Mouse (Mus musculus) central nervous system, embryonic 18 days (tissue): Measurements from ENCODE around the gene Prph. TPM values are rescaled to one million over a fixed set of nuclear protein-coding genes. Genes with fewer than 3 reads are reported as not detected.

Experiments used
- polyA plus RNA-seq: library from polyadenylated mRNA; depleted of rRNA; stranded (reverse); fragments of >200 nt; gene quantifications from 2 replicates; pipeline ENCODE4 v1.2.3, GENCODE M21; 2012; rRNA removed

The Prph gene
- polyA plus RNA-seq, result 7.2 and 58.2 TPM in 2 replicates

DNA sequence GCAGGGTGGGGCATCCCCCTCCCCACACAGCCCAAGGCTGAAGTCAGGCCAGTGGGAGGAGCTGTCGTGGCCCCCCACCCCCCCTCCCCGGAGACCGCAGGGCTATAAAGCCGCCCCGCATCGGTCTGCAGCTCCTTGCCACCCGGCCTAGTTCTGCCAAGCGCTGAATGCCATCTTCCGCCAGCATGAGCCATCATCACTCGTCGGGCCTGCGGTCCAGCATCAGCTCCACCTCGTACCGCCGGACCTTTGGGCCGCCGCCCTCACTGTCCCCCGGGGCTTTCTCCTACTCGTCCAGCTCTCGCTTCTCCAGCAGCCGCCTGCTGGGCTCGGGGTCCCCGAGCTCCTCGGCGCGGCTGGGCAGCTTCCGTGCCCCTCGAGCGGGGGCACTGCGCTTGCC lies at the start of gene Prph:
Prph (plus strand) TSS at position 135 of the 400 bp plus-strand sequence.

DNA sequence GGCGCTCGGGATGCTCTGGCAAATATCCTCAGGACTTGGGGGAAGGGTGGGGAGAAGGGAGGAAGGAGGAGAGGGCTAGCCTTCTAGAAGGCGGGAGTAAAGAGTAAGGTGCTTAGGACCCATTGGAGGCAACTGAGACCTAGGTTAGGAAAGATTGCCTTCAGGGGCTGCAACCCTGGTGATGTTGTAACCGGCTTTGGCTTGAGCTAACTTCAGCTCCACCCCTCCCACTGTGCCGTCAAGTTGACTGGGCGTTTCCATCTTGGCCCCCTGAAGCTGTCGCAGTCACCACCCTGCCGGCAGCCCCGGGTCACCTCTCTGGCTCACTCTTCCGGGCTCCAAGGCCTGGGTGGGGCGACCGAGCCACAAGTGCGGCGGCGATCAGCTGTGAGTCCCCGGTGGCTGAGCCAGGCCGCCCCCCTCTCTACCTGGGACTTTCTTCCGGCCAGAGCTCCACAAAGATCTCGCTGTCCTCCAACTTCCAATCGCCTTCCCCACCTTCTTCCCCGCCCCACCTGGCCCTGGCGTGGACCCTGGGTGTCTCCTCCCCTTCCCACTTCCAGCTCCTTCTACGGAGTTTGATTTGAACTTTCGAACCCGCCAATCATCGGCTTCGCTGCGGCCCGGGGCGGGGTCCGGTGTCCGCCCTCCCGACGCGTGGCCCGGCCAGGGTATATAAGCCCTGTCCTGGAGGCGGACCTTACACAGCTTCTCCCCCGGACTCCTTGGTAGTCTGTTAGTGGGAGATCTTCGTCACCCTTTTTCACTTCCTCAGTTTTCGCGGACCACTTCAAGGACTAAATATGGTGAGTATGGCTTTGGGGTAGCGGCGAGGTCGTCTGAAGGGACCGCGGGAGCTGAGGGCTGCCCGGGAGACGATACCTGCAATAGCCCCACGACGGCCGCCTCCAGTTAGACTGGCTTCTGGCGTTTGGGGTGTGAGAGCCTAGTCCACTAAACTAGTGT lies 25.1 kb upstream of the Prph start, which contains the start of gene Tuba1c:
Tuba1c (plus strand) TSS at position 273 of the 966 bp plus-strand sequence.

DNA sequence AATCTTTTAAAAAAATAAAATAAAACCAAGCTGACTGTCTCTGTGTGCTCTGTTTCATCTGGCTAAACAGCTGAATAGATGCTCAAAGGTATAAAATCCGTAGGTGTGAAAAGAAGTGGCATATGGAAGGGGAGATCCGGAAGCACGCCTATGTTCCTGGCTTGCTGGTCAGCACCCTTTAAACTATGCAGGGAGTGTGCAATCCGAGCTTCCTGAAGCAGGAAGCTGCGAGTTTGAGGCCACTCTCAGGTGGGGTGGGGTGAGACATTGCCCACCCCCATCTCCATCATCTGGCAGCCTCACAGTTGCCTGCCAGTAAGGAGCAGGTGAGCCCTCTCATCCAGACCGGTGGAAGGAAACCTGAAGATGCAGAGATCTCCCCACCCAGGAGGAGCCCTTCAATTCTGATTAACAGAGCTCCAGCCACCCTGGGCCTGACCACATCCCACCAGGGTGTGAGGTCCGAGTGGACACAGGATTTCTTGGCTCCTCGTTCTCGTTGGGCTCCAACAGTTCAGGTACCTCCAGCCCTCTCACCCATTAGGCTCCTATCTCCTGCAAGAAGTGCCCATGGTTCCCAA lies 19.1 kb downstream of the Prph start, which contains the start of gene Troap:
Troap (plus strand) TSS at position 557 of the 581 bp plus-strand sequence.

DNA sequence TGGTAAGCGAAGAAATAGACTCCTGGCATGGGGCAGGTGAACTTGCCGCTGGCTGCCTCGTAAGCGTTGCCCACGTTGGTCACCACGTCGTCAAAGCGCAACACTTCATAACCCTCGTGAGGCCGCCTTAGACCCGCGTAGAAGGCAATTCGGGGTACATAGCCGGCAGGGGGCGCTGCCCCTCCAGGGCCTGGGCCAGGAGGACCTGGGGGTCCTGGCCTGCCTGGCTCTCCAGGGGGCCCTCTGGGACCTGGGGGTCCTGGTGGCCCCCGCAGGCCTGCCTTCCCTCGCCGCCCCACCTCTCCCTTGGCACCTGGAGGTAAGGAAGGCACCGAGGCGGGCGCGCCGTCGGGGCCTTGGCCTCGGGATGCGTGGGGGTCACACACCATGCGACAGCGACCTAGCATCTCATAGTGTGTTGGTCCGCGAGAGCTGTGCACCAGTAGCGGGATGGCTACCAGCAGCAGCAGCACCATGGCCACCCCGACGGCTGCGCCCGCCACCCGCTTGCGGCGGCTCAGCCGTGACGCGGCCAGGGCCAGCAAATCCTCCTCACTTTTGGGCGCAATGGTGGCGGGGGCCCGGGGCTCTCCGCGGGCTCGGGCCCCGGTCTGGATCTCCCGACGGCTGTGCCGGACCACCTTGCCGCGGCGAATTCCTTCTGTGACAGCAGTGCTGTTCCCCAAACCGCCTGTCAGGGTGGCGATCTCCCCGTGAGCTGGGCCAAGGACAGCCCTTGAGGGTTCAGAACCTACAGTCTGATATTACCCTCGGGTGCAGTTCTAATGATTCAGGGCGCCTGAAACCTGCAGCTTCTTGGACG lies 32.5 kb downstream of the Prph start, which contains the start of gene C1ql4:
C1ql4 (minus strand) TSS at position 565 of the 823 bp plus-strand sequence.

DNA sequence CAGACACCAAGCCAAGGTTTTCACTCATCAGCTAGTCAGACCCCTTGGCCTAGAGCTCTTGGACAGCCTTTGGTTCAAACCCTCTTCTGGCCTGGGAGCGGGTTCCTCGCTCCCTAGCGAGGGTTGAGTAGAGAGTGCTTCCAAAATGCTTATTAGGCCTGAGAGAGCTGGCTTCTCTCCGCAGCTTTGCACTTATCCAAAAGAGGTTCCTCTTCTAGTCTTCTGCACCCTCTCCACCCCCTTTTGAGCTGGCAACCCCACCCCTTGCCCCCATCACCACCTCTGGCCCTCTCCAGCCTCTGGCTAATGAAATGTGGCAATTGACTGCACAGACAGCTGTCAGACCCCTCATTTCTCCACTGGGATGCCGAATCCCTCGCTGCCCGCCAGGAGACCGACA lies 37.9 kb downstream of the Prph start, which contains the start of gene Dnajc22:
Dnajc22 (plus strand) TSS at position 301 of the 400 bp plus-strand sequence.

Other genes starting within 250 kb of the Prph start
- 10.6 and 13.2 TPM in 2 replicates for gene Ddn, start 245.7 kb upstream of the Prph start, polyA plus RNA-seq
- gene Prkag1, start 223.7 kb upstream of the Prph start, polyA plus RNA-seq, result 62.9 and 66.0 TPM in 2 replicates
- gene Kmt2d, start 184.0 kb upstream of the Prph start, polyA plus RNA-seq, result 21.3 and 24.1 TPM in 2 replicates
- gene Rhebl1, start 160.6 kb upstream of the Prph start, polyA plus RNA-seq, result 47.9 and 49.9 TPM in 2 replicates
- 0.39 and 1.5 TPM in 2 replicates for gene Dhh, start 156.6 kb upstream of the Prph start, polyA plus RNA-seq
- gene Lmbr1l, start 136.9 kb upstream of the Prph start, polyA plus RNA-seq, result 75.4 and 86.9 TPM in 2 replicates
- gene Tuba1b, start 120.6 kb upstream of the Prph start, polyA plus RNA-seq, result 1,779 and 1,791 TPM in 2 replicates
- gene Gm49450, start 101.6 kb upstream of the Prph start, polyA plus RNA-seq, result 384 and 475 TPM in 2 replicates
- gene Tuba1a, start 101.5 kb upstream of the Prph start, polyA plus RNA-seq, result 10,267 and 11,281 TPM in 2 replicates
- 32.6 and 36.8 TPM in 2 replicates for gene Tuba1c, start 25.3 kb upstream of the Prph start, polyA plus RNA-seq
- gene Troap, start 19.4 kb downstream of the Prph start, polyA plus RNA-seq, result 5.7 and 7.4 TPM in 2 replicates
- 4.2 and 4.5 TPM in 2 replicates for gene C1ql4, start 32.6 kb downstream of the Prph start, polyA plus RNA-seq
- 0.54 and 0.68 TPM in 2 replicates for gene Dnajc22, start 38.0 kb downstream of the Prph start, polyA plus RNA-seq
- gene Spats2, start 70.7 kb downstream of the Prph start, polyA plus RNA-seq, result 37.9 and 39.9 TPM in 2 replicates
- 12.2 and 12.6 TPM in 2 replicates for gene Kcnh3, start 169.7 kb downstream of the Prph start, polyA plus RNA-seq
- 142 and 145 TPM in 2 replicates for gene Mcrs1, start 196.8 kb downstream of the Prph start, polyA plus RNA-seq
- gene Prpf40b, start 239.9 kb downstream of the Prph start, polyA plus RNA-seq, result 181 and 191 TPM in 2 replicates
- gene Fam186b, start 240.7 kb downstream of the Prph start, polyA plus RNA-seq, result 0.58 and 0.78 TPM in 2 replicates